In genomic region chr12:72714896-72715295, GRCm38 (mm10) we compare ENCODE assay signal across 22 mouse cellular contexts. TPM values are rescaled to one million over a fixed set of nuclear protein-coding genes. Genes with fewer than 3 reads are reported as not detected.
DNase-seq lines count a peak whose midpoint lies in the region; TF ChIP-seq lines count a peak whose summit lies in the region.
"Had no signal": no experiment of that assay in that cellular context is flagged by ENCODE, and none has a peak within 500 bp of the region (broad histone marks: within the 10 kb centered on the region; RNA-seq: fewer than 3 reads in every experiment).

No protein-coding gene starts in this region.

- H3K36me3 ChIP-seq in ES-Bruce4 (ENCODE audit: control insufficient read depth, insufficient read depth, low read length, poor library complexity, severe bottlenecking) = no peaks in the 10 kb centered on the region
- H3K36me3 ChIP-seq: embryonic facial prominence, embryonic 10.5 days; embryonic facial prominence, embryonic 12.5 days; forebrain, embryonic 15.5 days; G1E had no signal

- DNase-seq in heart, adult 11 months = peak; percentile 63
- DNase-seq in heart, postnatal 36 days = no peak
- peak; percentile 33 for DNase-seq in R1 (ENCODE audit: low read depth, low spot score)
- DNase-seq in right cerebral cortex, adult 18-20 months = no peak
- DNase-seq in urinary bladder, postnatal 14 days (ENCODE audit: low spot score) = no peak
- DNase-seq: adrenal gland, adult 8-10 months; adrenal gland, postnatal 14 days; adrenal gland, postnatal 36 days; B cell, adult 2 months; cerebellum, adult 11-12 months; cerebellum, adult 2 months; cerebellum, adult 9-10 months; cerebellum, postnatal 10 days; cerebellum, postnatal 25 days; forebrain, postnatal 0 days had no signal

- intact Hi-C loops in heart, postnatal 36 days (cut with DNase I) = no loop called here

- no peak overlapping the region for H3K4me3 ChIP-seq in ES-Bruce4 (ENCODE audit: low read depth, low read length)
- H3K4me3 ChIP-seq: embryonic facial prominence, embryonic 10.5 days; embryonic facial prominence, embryonic 12.5 days; forebrain, embryonic 13.5 days; forebrain, embryonic 15.5 days had no signal

- TF ChIP-seq CTCF in ES-Bruce4 (IDR thresholded peaks at IDR 0.05; ENCODE audit: low read depth, low read length) = no peak

- H3K9ac ChIP-seq in ES-Bruce4 (ENCODE audit: low read depth, poor library complexity, severe bottlenecking) = no peak overlapping the region
- H3K9ac ChIP-seq: embryonic facial prominence, embryonic 12.5 days; forebrain, embryonic 13.5 days; forebrain, embryonic 15.5 days; forebrain, postnatal 0 days had no signal

- peak overlapping the region; percentile 85; the same call in 1 of the 2 replicates for H3K27ac ChIP-seq in ES-Bruce4 (ENCODE audit: insufficient read depth, low read length)
- H3K27ac ChIP-seq: embryonic facial prominence, embryonic 10.5 days; embryonic facial prominence, embryonic 12.5 days; forebrain, embryonic 13.5 days; forebrain, embryonic 15.5 days had no signal

- no peak for TF ChIP-seq EP300 in ES-Bruce4 (IDR thresholded peaks at IDR 0.05; ENCODE audit: insufficient read depth, low read depth, low read length)

- H3K27me3 ChIP-seq in ES-Bruce4 (ENCODE audit: control insufficient read depth, insufficient read depth, low read length, poor library complexity, severe bottlenecking) = no peaks in the 10 kb centered on the region
- H3K27me3 ChIP-seq: CH12.LX; embryonic facial prominence, embryonic 12.5 days; forebrain, embryonic 13.5 days; forebrain, embryonic 15.5 days had no signal

- no peak for TF ChIP-seq POLR2A in ES-Bruce4 (IDR thresholded peaks at IDR 0.05; ENCODE audit: insufficient read depth, low read length)

- peaks cover 4% of the 10 kb centered on the region for H3K4me1 ChIP-seq in ES-Bruce4 (ENCODE audit: control insufficient read depth, insufficient read depth, low read length)
- H3K4me1 ChIP-seq: forebrain, embryonic 13.5 days; forebrain, embryonic 15.5 days had no signal

- H3K9me3 ChIP-seq in ES-Bruce4 (replicated peaks; ENCODE audit: control insufficient read depth, insufficient read depth, low read length, poor library complexity, severe bottlenecking) = no peaks in the 10 kb centered on the region
- H3K9me3 ChIP-seq: embryonic facial prominence, embryonic 10.5 days; embryonic facial prominence, embryonic 12.5 days; forebrain, embryonic 13.5 days; forebrain, embryonic 15.5 days; G1E had no signal

RNA-seq across cellular contexts. Expression of gene Ppm1a, which starts 42.4 kb away (rescaled TPM):
- total RNA-seq in heart, postnatal 36 days (2021) = 100 to 1,000 TPM; 244 to 245 TPM
- 183 and 202 TPM in 2 replicates for polyA plus RNA-seq in ES-Bruce4 (2011; ENCODE audit: insufficient read depth, insufficient read length, low read depth, missing spikeins)

RNA-seq across cellular contexts. Expression of gene Dhrs7, which starts 50.2 kb away (rescaled TPM):
- total RNA-seq in heart, postnatal 36 days (2021) = 10 to 100 TPM; 76.3 to 80.8 TPM
- polyA plus RNA-seq in ES-Bruce4 (2011; ENCODE audit: insufficient read depth, insufficient read length, low read depth, missing spikeins) = 38.0 and 42.7 TPM in 2 replicates

Comparison
In these comparisons a context has a peak if more than half of its experiments do, and no peak if none do; other contexts are left out.
1. DNase-seq: peak in heart, adult 11 months (single experiment) and R1 (single experiment); none in heart, postnatal 36 days (0 of 2), right cerebral cortex, adult 18-20 months (single experiment) and urinary bladder, postnatal 14 days (single experiment).